Mouse (Mus musculus): ENCODE measurements around the gene Dock7.

The Dock7 gene

GRCm38 (mm10) chr4:99121123-99121755 lies 524 bp upstream of the Dock7 start:
- no peak for DNase-seq (ENCODE audit: low spot score)

- DNase-seq (ENCODE audit: low spot score): no peak
Measured at GRCm38 (mm10) chr4:99119051-99119450, 1.7 kb downstream of the Dock7 start.

- no peak for DNase-seq (ENCODE audit: low spot score)
Measured at GRCm38 (mm10) chr4:99115797-99116196, 4.9 kb downstream of the Dock7 start.

- no peak for DNase-seq (ENCODE audit: low spot score)
Measured at GRCm38 (mm10) chr4:99111670-99112069, 9.0 kb downstream of the Dock7 start.

- no peak for DNase-seq (ENCODE audit: low spot score)
Measured at GRCm38 (mm10) chr4:99108817-99109216, 11.9 kb downstream of the Dock7 start.

GRCm38 (mm10) chr4:99102846-99103245 lies 17.9 kb downstream of the Dock7 start:
- no peak for DNase-seq (ENCODE audit: low spot score)

- no peak for DNase-seq (ENCODE audit: low spot score)
Measured at GRCm38 (mm10) chr4:99100724-99101123, 20.0 kb downstream of the Dock7 start.

GRCm38 (mm10) chr4:99091777-99092176 lies 28.9 kb downstream of the Dock7 start:
- no peak for DNase-seq (ENCODE audit: low spot score)

- DNase-seq (ENCODE audit: low spot score): no peak
Measured at GRCm38 (mm10) chr4:99091151-99091701, 29.5 kb downstream of the Dock7 start.

- no peak for DNase-seq (ENCODE audit: low spot score)
Measured at GRCm38 (mm10) chr4:99087760-99088485, 32.8 kb downstream of the Dock7 start.

- no peak for DNase-seq (ENCODE audit: low spot score)
Measured at GRCm38 (mm10) chr4:99083862-99084261, 36.9 kb downstream of the Dock7 start.

- DNase-seq (ENCODE audit: low spot score): no peak
Measured at GRCm38 (mm10) chr4:99081169-99081568, 39.5 kb downstream of the Dock7 start.

GRCm38 (mm10) chr4:99078005-99078404 lies 42.7 kb downstream of the Dock7 start:
- no peak for DNase-seq (ENCODE audit: low spot score)

GRCm38 (mm10) chr4:99068806-99069205 lies 51.9 kb downstream of the Dock7 start:
- DNase-seq (ENCODE audit: low spot score): no peak

- DNase-seq (ENCODE audit: low spot score): no peak
Measured at GRCm38 (mm10) chr4:99064524-99064923, 56.2 kb downstream of the Dock7 start.

GRCm38 (mm10) chr4:99048581-99048980 lies 72.1 kb downstream of the Dock7 start:
- DNase-seq (ENCODE audit: low spot score): no peak

GRCm38 (mm10) chr4:99046471-99046870 lies 74.2 kb downstream of the Dock7 start:
- DNase-seq (ENCODE audit: low spot score): no peak

GRCm38 (mm10) chr4:99044854-99045253 lies 75.9 kb downstream of the Dock7 start:
- DNase-seq (ENCODE audit: low spot score): no peak

- no peak for DNase-seq (ENCODE audit: low spot score)
Measured at GRCm38 (mm10) chr4:99032921-99033320, 87.8 kb downstream of the Dock7 start.

GRCm38 (mm10) chr4:99030686-99031085 lies 90.0 kb downstream of the Dock7 start, which contains the start of gene Angptl3:
TSS of gene Angptl3 (plus strand) at chr4:99030954.
- DNase-seq (ENCODE audit: low spot score): no peak

GRCm38 (mm10) chr4:99028377-99028776 lies 92.3 kb downstream of the Dock7 start:
- DNase-seq (ENCODE audit: low spot score): no peak

- no peak for DNase-seq (ENCODE audit: low spot score)
Measured at GRCm38 (mm10) chr4:99022221-99022620, 98.5 kb downstream of the Dock7 start.

GRCm38 (mm10) chr4:99011039-99011438 lies 109.7 kb downstream of the Dock7 start:
- no peak for DNase-seq (ENCODE audit: low spot score)
